Mouse (Mus musculus) retina, adult 2 months (tissue): ENCODE measurements around the gene Pdzk1.

ENCODE experiments used
- DNase-seq: peaks from one replicate; pipeline ENCODE4 v3.0.0-alpha.2; 2012; ENCODE audit warnings: low read depth, low spot score

Gene Pdzk1

GRCm38 (mm10) chr3:96828984-96829383 is at the start of gene Pdzk1, which contains the start of gene Cd160:
Gene Pdzk1 (plus strand): TSS chr3:96829284.
Gene Cd160 (minus strand): TSS chr3:96829351.
- DNase-seq, result no peak

GRCm38 (mm10) chr3:96782236-96782635 is 46.8 kb upstream of the Pdzk1 start:
- DNase-seq, result no peak

GRCm38 (mm10) chr3:96787784-96788183 is 41.3 kb upstream of the Pdzk1 start:
- no peak for DNase-seq

DNA sequence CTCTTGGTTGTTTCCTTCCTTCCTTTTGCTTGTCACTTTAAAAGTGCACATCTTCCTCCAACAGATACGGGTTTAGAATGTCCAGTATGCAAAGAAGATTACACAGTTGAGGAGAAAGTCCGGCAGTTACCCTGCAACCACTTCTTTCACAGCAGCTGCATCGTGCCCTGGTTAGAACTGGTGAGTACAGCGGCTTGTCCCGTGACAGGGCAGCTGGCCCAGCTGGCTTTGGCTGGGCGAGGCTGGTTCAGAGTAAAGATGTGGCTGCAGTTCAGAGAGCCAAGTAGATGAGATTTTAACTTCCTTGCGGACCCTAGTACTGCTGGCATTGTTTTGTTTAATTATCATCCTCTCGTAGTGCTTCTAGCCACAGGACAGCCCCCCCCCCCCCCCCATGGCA is 40.6 kb upstream of the Pdzk1 start:
- no peak for DNase-seq

DNA sequence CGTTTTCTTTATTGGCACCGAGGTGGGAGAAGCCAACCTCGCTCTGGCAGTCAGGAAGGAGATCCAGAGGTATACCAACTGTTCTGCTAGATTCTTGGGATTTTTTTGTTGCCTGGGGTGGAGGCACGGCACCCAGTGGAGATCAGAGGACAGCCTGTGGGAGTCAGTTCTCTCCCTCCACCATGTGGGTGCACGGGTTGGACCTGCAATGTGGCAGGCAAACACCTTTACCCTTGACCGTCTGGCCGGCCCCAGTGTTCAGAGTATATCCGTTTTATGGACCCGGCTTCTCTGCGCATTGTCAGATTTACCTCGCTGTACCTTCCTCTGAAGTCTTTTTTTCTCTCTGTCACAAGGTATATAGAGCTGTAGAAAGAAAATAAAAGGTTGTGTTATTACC is 28.8 kb upstream of the Pdzk1 start:
- DNase-seq, result no peak

DNA sequence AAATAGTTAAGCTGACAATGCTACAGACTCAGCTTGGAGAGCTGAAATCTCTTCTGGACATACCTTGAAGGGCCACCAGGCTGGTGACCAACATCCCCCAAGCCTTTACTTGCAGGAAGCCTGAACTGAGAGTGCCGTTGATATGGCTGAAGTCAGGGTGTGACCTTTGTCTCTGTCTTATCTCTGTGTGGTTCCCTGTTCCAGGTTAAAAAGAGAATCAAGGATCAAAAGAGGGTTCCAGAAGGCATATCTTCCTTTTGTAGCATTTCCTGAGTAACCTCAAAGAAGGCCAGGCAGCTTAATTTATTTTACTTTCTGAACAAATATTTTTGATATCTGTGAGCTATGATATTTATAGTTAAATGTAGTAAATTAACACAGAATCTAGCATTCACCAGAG is 26.9 kb upstream of the Pdzk1 start:
- no peak for DNase-seq

DNA sequence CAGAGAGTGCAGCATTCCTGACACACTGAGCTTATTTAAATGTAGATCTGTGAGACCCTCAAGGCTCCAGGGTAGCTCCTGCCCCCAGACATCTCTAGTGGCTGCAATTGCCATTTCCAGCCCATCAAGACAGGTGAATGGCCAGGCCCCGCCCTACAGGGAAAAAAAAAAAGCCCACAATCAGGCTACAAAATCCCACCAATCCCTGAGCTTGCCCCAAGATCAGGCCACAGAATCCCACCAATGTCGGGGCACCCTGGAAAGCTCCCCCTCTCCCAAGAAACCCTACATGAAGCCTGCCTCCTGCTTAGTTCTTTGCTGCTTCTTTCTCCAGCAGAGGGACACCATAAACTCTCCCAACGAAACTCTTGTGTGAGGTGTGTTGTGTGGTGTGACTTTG is 20.9 kb upstream of the Pdzk1 start:
- DNase-seq, result no peak

DNA sequence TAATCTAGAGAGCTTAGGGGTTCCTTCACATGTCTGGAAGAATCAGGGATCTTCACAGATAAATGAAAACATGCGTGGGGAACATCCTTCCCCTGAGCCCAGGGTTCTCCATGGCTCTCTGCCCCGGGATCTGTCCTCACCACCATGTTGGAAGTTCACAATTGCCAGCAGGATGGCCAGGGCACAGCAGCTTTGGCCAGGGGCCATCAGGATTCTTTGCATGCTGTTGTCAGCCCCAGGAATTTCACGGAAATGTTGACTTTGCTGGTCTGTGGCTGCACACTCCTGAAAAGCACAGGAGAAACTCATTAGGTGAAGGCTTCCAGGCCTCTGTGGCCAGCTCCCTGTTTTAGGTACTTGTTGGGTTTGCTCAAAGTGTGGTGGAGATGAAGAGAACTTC is 20.4 kb upstream of the Pdzk1 start:
- DNase-seq, result no peak

GRCm38 (mm10) chr3:96811232-96811631 is 17.9 kb upstream of the Pdzk1 start:
- no peak for DNase-seq

GRCm38 (mm10) chr3:96812395-96813091 is 16.5 kb upstream of the Pdzk1 start:
- DNase-seq, result peak; percentile 41

GRCm38 (mm10) chr3:96813106-96813505 is 16.0 kb upstream of the Pdzk1 start:
- peak; percentile 13 for DNase-seq

GRCm38 (mm10) chr3:96813591-96814244 is 15.4 kb upstream of the Pdzk1 start:
- DNase-seq, result no peak

GRCm38 (mm10) chr3:96814342-96814741 is 14.7 kb upstream of the Pdzk1 start:
- DNase-seq, result no peak

GRCm38 (mm10) chr3:96820116-96820915 is 8.8 kb upstream of the Pdzk1 start:
- DNase-seq, result no peak

DNA sequence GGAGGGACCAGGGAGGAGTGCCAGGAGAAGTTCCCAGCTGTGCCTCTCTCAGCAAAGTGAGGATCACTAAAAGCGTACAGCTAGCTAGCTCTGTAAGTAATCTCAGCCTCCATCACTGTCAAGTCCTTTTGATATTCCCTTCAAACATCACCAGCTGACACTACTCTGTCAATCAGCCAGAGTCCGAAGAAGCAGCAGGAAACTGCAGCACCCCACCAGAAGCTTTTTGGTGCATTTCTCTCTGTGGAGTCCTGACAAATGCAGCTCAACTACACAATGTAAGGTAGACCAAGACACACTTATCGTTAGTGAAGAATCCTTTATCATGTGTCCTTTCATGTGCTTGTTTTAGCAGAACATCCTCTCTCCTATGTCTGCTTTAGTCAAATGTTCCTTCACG is 7.5 kb upstream of the Pdzk1 start:
- no peak for DNase-seq

GRCm38 (mm10) chr3:96823701-96824100 is 5.4 kb upstream of the Pdzk1 start:
- no peak for DNase-seq

- DNase-seq, result no peak
Observed at GRCm38 (mm10) chr3:96824614-96825013, 4.5 kb upstream of the Pdzk1 start.

GRCm38 (mm10) chr3:96825261-96825660 is 3.8 kb upstream of the Pdzk1 start:
- DNase-seq, result no peak

GRCm38 (mm10) chr3:96828308-96828864 is 698 bp upstream of the Pdzk1 start:
- DNase-seq, result no peak

GRCm38 (mm10) chr3:96829856-96830255 is 772 bp downstream of the Pdzk1 start:
- DNase-seq, result no peak

DNA sequence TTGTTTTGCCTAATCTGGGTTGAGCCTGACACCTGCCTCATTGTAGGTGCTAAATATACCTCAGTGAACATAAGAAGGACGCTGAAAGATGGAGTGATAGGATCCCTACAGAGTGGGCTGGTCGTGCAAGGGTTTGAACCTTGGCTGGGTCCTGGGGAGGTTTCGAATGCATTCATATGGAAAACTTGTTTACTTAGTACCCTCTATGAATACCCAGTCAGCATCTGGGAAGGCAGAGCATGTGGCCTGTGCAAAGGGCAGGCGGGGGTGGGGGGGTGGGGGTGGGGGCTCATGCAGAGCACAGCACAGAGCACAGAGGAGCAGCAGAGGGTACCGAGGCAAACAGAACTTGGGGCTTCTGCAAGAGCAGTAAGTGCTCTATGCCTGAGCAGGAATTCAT is 3.8 kb downstream of the Pdzk1 start:
- DNase-seq, result no peak
